Mouse (Mus musculus): ENCODE measurements at regions not wholly inside any gene's neighbourhood (a gene's known extent, or its start where the extent isn't known, plus 50 kb on each side); places are given as distances from the start of the nearest gene placed in this dataset.
A peak's percentile ranks its signal among the peaks of the same experiment; 100 is the strongest.

- Histone ChIP-seq H3K27me3 (ENCODE audit: control insufficient read depth in 1 of 2, insufficient read depth in 2 of 2, low read length in 2 of 2) (no peaks in the 10 kb centered on the region; a peak in 2 of 4 replicates), H3K27ac (ENCODE audit: control insufficient read depth, low read depth, low read length) (no peak overlapping the region), H3K9me3 (replicated peaks; ENCODE audit: insufficient read depth, low read length) (no peaks in the 10 kb centered on the region), H3K9ac (ENCODE audit: control insufficient read depth, low read depth, low read length, poor library complexity, severe bottlenecking) (no peak overlapping the region), H3K4me1 (ENCODE audit: control insufficient read depth in 1 of 2, insufficient read depth in 2 of 2, low read length in 2 of 2) (peaks cover 0 to 6% of the 10 kb centered on the region in 2 experiments; a peak in 2 of 4 replicates), H3K79me2 (ENCODE audit: control insufficient read depth, insufficient read depth, low read length, poor library complexity) (no peaks in the 10 kb centered on the region), H3K36me3 (ENCODE audit: control insufficient read depth in 1 of 2, insufficient read depth in 2 of 2, low read length in 2 of 2) (no peaks in the 10 kb centered on the region), H3K4me3 (ENCODE audit: control insufficient read depth in 1 of 2, insufficient read depth in 1 of 2, low read depth in 2 of 2, low read length in 2 of 2) (no peak overlapping the region)
- TF ChIP-seq CHD1 (IDR thresholded peaks at IDR 0.05; ENCODE audit: low read depth, low read length): no peak
- TF ChIP-seq HCFC1 (IDR thresholded peaks at IDR 0.05; ENCODE audit: low read depth, low read length): no peak
- no peak for TF ChIP-seq TCF12 (IDR thresholded peaks at IDR 0.05; ENCODE audit: low read depth, low read length)
- TF ChIP-seq ZKSCAN1 (IDR thresholded peaks at IDR 0.05; ENCODE audit: low read depth, low read length): no peak
- TF ChIP-seq MXI1 (IDR thresholded peaks at IDR 0.05; ENCODE audit: low read depth, low read length): no peak
- no peak for TF ChIP-seq JUND (IDR thresholded peaks at IDR 0.05; ENCODE audit: low read depth, low read length)
- DNase-seq (ENCODE audit: low read depth, low spot score): peak; percentile 52
Observed at GRCm38 (mm10) chr10:93391296-93391695, 61.9 kb upstream of the Lta4h start.

GRCm38 (mm10) chr10:93393902-93394301 lies 59.3 kb upstream of the Lta4h start:
- H3K36me3 ChIP-seq (ENCODE audit: control insufficient read depth in 1 of 2, insufficient read depth in 2 of 2, low read length in 2 of 2): no peaks in the 10 kb centered on the region
- no peak for DNase-seq (ENCODE audit: low read depth, low spot score)
- TF ChIP-seq JUND (IDR thresholded peaks at IDR 0.05; ENCODE audit: low read depth, low read length) (no peak), NELFE (IDR thresholded peaks at IDR 0.05; ENCODE audit: low read depth, low read length) (no peak), MYB (IDR thresholded peaks at IDR 0.05; ENCODE audit: low read depth, low read length) (no peak), RAD21 (IDR thresholded peaks at IDR 0.05; ENCODE audit: low read depth, low read length) (no peak), MXI1 (IDR thresholded peaks at IDR 0.05; ENCODE audit: low read depth, low read length) (no peak), SMC3 (IDR thresholded peaks at IDR 0.05; ENCODE audit: low read depth, low read length) (no peak), EP300 (IDR thresholded peaks at IDR 0.05; ENCODE audit: low read depth in 1 of 2, low read length in 2 of 2) (no peak), BHLHE40 (IDR thresholded peaks at IDR 0.05; ENCODE audit: borderline replicate concordance, low read depth, low read length) (no peak), MYC (IDR thresholded peaks at IDR 0.05; ENCODE audit: low read depth, low read length) (no peak), ZC3H11A (IDR thresholded peaks at IDR 0.05; ENCODE audit: low read depth, low read length) (no peak), NRF1 (IDR thresholded peaks at IDR 0.05; ENCODE audit: insufficient read depth, low read depth, low read length, poor library complexity, severe bottlenecking) (no peak), MAFK (IDR thresholded peaks at IDR 0.05; ENCODE audit: borderline replicate concordance, low read depth, low read length) (no peak), TCF12 (IDR thresholded peaks at IDR 0.05; ENCODE audit: low read depth, low read length) (no peak), ZNF384 (IDR thresholded peaks at IDR 0.05; ENCODE audit: low read depth, low read length) (no peak), POLR2AphosphoS5 (IDR thresholded peaks at IDR 0.05; ENCODE audit: borderline replicate concordance, low read depth, low read length) (no peak), GABPA (IDR thresholded peaks at IDR 0.05; ENCODE audit: low read depth, low read length) (no peak)
- no peaks in the 10 kb centered on the region; a peak in 1 of 4 replicates for H3K27me3 ChIP-seq (ENCODE audit: control insufficient read depth in 1 of 2, insufficient read depth in 2 of 2, low read length in 2 of 2)
- no peak overlapping the region for H3K27ac ChIP-seq (ENCODE audit: control insufficient read depth, low read depth, low read length)
- H3K9me3 ChIP-seq (replicated peaks; ENCODE audit: insufficient read depth, low read length): no peaks in the 10 kb centered on the region
- no peak overlapping the region for H3K4me3 ChIP-seq (ENCODE audit: control insufficient read depth in 1 of 2, insufficient read depth in 1 of 2, low read depth in 2 of 2, low read length in 2 of 2)
- peaks cover 0 to 6% of the 10 kb centered on the region in 2 experiments; a peak in 2 of 4 replicates for H3K4me1 ChIP-seq (ENCODE audit: control insufficient read depth in 1 of 2, insufficient read depth in 2 of 2, low read length in 2 of 2)
- no peaks in the 10 kb centered on the region for H3K79me2 ChIP-seq (ENCODE audit: control insufficient read depth, insufficient read depth, low read length, poor library complexity)
- no peak overlapping the region for H3K9ac ChIP-seq (ENCODE audit: control insufficient read depth, low read depth, low read length, poor library complexity, severe bottlenecking)

Data from MEL (cell line).